Mouse (Mus musculus) hindbrain, embryonic 11.5 days (tissue): ENCODE measurements around the gene Fzd9. TPM values are rescaled to one million over a fixed set of nuclear protein-coding genes. Genes with fewer than 3 reads are reported as not detected.
"Not testable (repeated sequence)": the region's sequence is repeated elsewhere in the genome, so short reads cannot be mapped to it uniquely, and the experiment has no call there.

ENCODE experiments used
- ATAC-seq: fragments of 200-750 bp; cut with Nextera tagmentation; 2 replicates; pipeline ENCODE4 v1.8.0; 2017; ENCODE audit warnings: mild to moderate bottlenecking, moderate TSS enrichment, moderate library complexity; ENCODE audit not compliant: low FRiP score
- DNase-seq: peaks from one replicate; pipeline ENCODE4 v3.0.0-alpha.2; 2015; ENCODE audit warnings: low spot score
- H3K27ac ChIP-seq: fragments of 300-500 bp; sonication (generic); 2 replicates; pipeline ENCODE4 v1.5.1; 2014; ENCODE audit warnings: mild to moderate bottlenecking, low read depth, low read length
- H3K27me3 ChIP-seq: fragments of 300-500 bp; sonication (generic); 2 replicates; pipeline ENCODE4 v1.6.1; 2014; ENCODE audit warnings: mild to moderate bottlenecking, low read length, moderate library complexity, mixed read lengths; ENCODE audit not compliant: control insufficient read depth, insufficient read depth
- H3K36me3 ChIP-seq: fragments of 300-500 bp; sonication (generic); 2 replicates; pipeline ENCODE4 v1.6.1; 2014; ENCODE audit warnings: mild to moderate bottlenecking, low read length, moderate library complexity, mixed read lengths; ENCODE audit not compliant: control insufficient read depth, insufficient read depth
- H3K4me1 ChIP-seq: fragments of 300-500 bp; sonication (generic); replicated peaks from 2 replicates; pipeline ENCODE4 v1.6.1; 2014; ENCODE audit warnings: low read length, mixed read lengths; ENCODE audit not compliant: control insufficient read depth, insufficient read depth
- H3K4me2 ChIP-seq: fragments of 300-500 bp; sonication (generic); replicated peaks from 2 replicates; pipeline ENCODE4 v1.6.1; 2014; ENCODE audit warnings: mild to moderate bottlenecking, low read depth, low read length
- H3K4me3 ChIP-seq: fragments of 300-500 bp; sonication (generic); 2 replicates; pipeline ENCODE4 v1.5.1; 2014; ENCODE audit warnings: low read depth, low read length
- H3K9ac ChIP-seq: fragments of 300-500 bp; sonication (generic); 2 replicates; pipeline ENCODE4 v1.6.1; 2014; ENCODE audit warnings: low read depth, low read length
- H3K9me3 ChIP-seq: fragments of 300-500 bp; sonication (generic); 2 replicates; pipeline ENCODE4 v1.6.1; 2016; ENCODE audit warnings: low read length; ENCODE audit not compliant: control insufficient read depth
- WGBS: fragments of 180-500 bp; shearing (Covaris S2); extraction: QIAGEN DNeasy Blood & Tissue Kit; methylation state at CpG from one replicate; pipeline ENCODE4 v1.1.7; 2014; 5-methylcytosine and 5-hydroxymethylcytosine counted together
- polyA plus RNA-seq: library from polyadenylated mRNA; unstranded; fragments of >200 nt; fragmentation: Nextera tagmentation; extraction: Ambion mirVana; gene quantifications from 2 replicates; pipeline ENCODE4 v1.2.1, GENCODE M21; 2014

Fzd9 gene
- polyA plus RNA-seq, 1 experiment from 2014 or later = 7.2 TPM

GRCm38 (mm10) chr5:135242136-135242535, 8.9 kb downstream of the Fzd9 start:
- H3K4me3 ChIP-seq = no peak overlapping the region
- peaks cover 46% of the 10 kb centered on the region for H3K36me3 ChIP-seq
- DNase-seq (no peak), ATAC-seq (no peak)
- WGBS = 80% methylated on average over 12 of the region's 12 CpGs
- no peak overlapping the region for H3K9ac ChIP-seq
- no peak overlapping the region for H3K27ac ChIP-seq
- H3K4me1 ChIP-seq = no peaks in the 10 kb centered on the region
- no peak overlapping the region for H3K4me2 ChIP-seq
- H3K9me3 ChIP-seq = no peaks in the 10 kb centered on the region
- H3K27me3 ChIP-seq = no peaks in the 10 kb centered on the region

- peaks cover 46% of the 10 kb centered on the region for H3K36me3 ChIP-seq
- ATAC-seq (no peak), DNase-seq (no peak)
- H3K9me3 ChIP-seq = no peaks in the 10 kb centered on the region
- no peak overlapping the region for H3K4me2 ChIP-seq
- WGBS = 78% methylated on average over 1 of the region's 1 CpGs
- no peaks in the 10 kb centered on the region for H3K27me3 ChIP-seq
- H3K4me3 ChIP-seq = no peak overlapping the region
- H3K27ac ChIP-seq = no peak overlapping the region
- H3K4me1 ChIP-seq = no peaks in the 10 kb centered on the region
- H3K9ac ChIP-seq = no peak overlapping the region
These were observed 9.6 kb downstream of the Fzd9 start for GRCm38 (mm10) chr5:135241474-135241873.

- no peak overlapping the region for H3K27ac ChIP-seq
- no peak for ATAC-seq
- no peak overlapping the region for H3K9ac ChIP-seq
- no peaks in the 10 kb centered on the region for H3K9me3 ChIP-seq
- no peak overlapping the region for H3K4me3 ChIP-seq
- H3K27me3 ChIP-seq = no peaks in the 10 kb centered on the region
- no peak for DNase-seq
- no peak overlapping the region for H3K4me2 ChIP-seq
- H3K4me1 ChIP-seq = no peaks in the 10 kb centered on the region
- H3K36me3 ChIP-seq = peaks cover 34% of the 10 kb centered on the region
- WGBS = 86% methylated on average over 2 of the region's 2 CpGs
These were observed 12.2 kb downstream of the Fzd9 start for GRCm38 (mm10) chr5:135238832-135239231.

- Histone ChIP-seq H3K4me1 (no peaks in the 10 kb centered on the region), H3K27ac (no peak overlapping the region), H3K27me3 (no peaks in the 10 kb centered on the region), H3K9ac (no peak overlapping the region), H3K4me3 (no peak overlapping the region), H3K4me2 (no peak overlapping the region), H3K36me3 (peaks cover 28% of the 10 kb centered on the region), H3K9me3 (no peaks in the 10 kb centered on the region)
- WGBS = 46% methylated on average over 2 of the region's 2 CpGs
- DNase-seq (peak; percentile 81), ATAC-seq (no peak)
These were observed 14.5 kb downstream of the Fzd9 start for GRCm38 (mm10) chr5:135236571-135236970.

- Histone ChIP-seq H3K4me2 (no peak overlapping the region), H3K9me3 (no peaks in the 10 kb centered on the region), H3K36me3 (peaks cover 28% of the 10 kb centered on the region), H3K4me1 (no peaks in the 10 kb centered on the region), H3K27ac (no peak overlapping the region), H3K4me3 (no peak overlapping the region), H3K27me3 (no peaks in the 10 kb centered on the region), H3K9ac (no peak overlapping the region)
- ATAC-seq (no peak), DNase-seq (no peak)
- 84% methylated on average over 8 of the region's 8 CpGs for WGBS
These were observed 17.7 kb downstream of the Fzd9 start for GRCm38 (mm10) chr5:135233166-135233920.

- no peak overlapping the region for H3K9ac ChIP-seq
- DNase-seq (no peak), ATAC-seq (no peak)
- H3K9me3 ChIP-seq = no peaks in the 10 kb centered on the region
- no peaks in the 10 kb centered on the region for H3K27me3 ChIP-seq
- H3K4me3 ChIP-seq = no peak overlapping the region
- peaks cover 19% of the 10 kb centered on the region for H3K36me3 ChIP-seq
- H3K27ac ChIP-seq = no peak overlapping the region
- 92% methylated on average over 4 of the region's 4 CpGs for WGBS
- H3K4me2 ChIP-seq = no peak overlapping the region
- no peaks in the 10 kb centered on the region for H3K4me1 ChIP-seq
These were observed 20.8 kb downstream of the Fzd9 start for GRCm38 (mm10) chr5:135230186-135230585.

- not testable (repeated sequence) for ATAC-seq, H3K4me1 ChIP-seq, H3K4me2 ChIP-seq, H3K9me3 ChIP-seq, H3K27me3 ChIP-seq, H3K27ac ChIP-seq, H3K9ac ChIP-seq, H3K4me3 ChIP-seq, DNase-seq
- 91% methylated on average over 4 of the region's 4 CpGs for WGBS
- peaks cover 17% of the 10 kb centered on the region for H3K36me3 ChIP-seq
These were observed 25.2 kb downstream of the Fzd9 start for GRCm38 (mm10) chr5:135225879-135226278.

- H3K9ac ChIP-seq = no peak overlapping the region
- H3K4me2 ChIP-seq = no peak overlapping the region
- H3K27ac ChIP-seq = no peak overlapping the region
- no peaks in the 10 kb centered on the region for H3K9me3 ChIP-seq
- H3K27me3 ChIP-seq = no peaks in the 10 kb centered on the region
- no peak overlapping the region for H3K4me3 ChIP-seq
- H3K4me1 ChIP-seq = no peaks in the 10 kb centered on the region
- WGBS = 96% methylated on average over 3 of the region's 3 CpGs
- no peak for ATAC-seq
- peaks cover 15% of the 10 kb centered on the region for H3K36me3 ChIP-seq
- no peak for DNase-seq
These were observed 26.9 kb downstream of the Fzd9 start for GRCm38 (mm10) chr5:135224169-135224568.

GRCm38 (mm10) chr5:135222066-135222465, 29.0 kb downstream of the Fzd9 start:
- H3K36me3 ChIP-seq = peaks cover 8% of the 10 kb centered on the region
- H3K27me3 ChIP-seq = no peaks in the 10 kb centered on the region
- DNase-seq = no peak
- H3K27ac ChIP-seq = no peak overlapping the region
- no peak overlapping the region for H3K4me2 ChIP-seq
- no peak for ATAC-seq
- no peaks in the 10 kb centered on the region for H3K4me1 ChIP-seq
- no peak overlapping the region for H3K9ac ChIP-seq
- no peak overlapping the region for H3K4me3 ChIP-seq
- 93% methylated on average over 7 of the region's 7 CpGs for WGBS
- no peaks in the 10 kb centered on the region for H3K9me3 ChIP-seq
